Mouse (Mus musculus) C2C12 (cell line): ENCODE results near the gene Micall1. TPM values are rescaled to one million over a fixed set of nuclear protein-coding genes. Genes with fewer than 3 reads are reported as not detected.

Source experiments
- H3K27me3 ChIP-seq: one replicate; pipeline ENCODE4 v1.6.1; 2011; ENCODE audit not compliant: control insufficient read depth, insufficient read depth, insufficient read length
- H3K36me3 ChIP-seq: one replicate; pipeline ENCODE4 v1.6.1; 2011; ENCODE audit not compliant: control insufficient read depth, insufficient read depth
- H3K4me3 ChIP-seq: one replicate; pipeline ENCODE4 v1.5.1; 2011; ENCODE audit warnings: mild to moderate bottlenecking, control low read depth; ENCODE audit not compliant: poor library complexity, insufficient read depth, severe bottlenecking
- H3K79me2 ChIP-seq: one replicate; pipeline ENCODE4 v1.6.1; 2011; ENCODE audit not compliant: control insufficient read depth, insufficient read depth
- H3K79me3 ChIP-seq: one replicate; pipeline ENCODE4 v1.6.1; 2011; ENCODE audit warnings: low read depth, control low read depth
- H3ac ChIP-seq: one replicate; pipeline ENCODE3; 2011; ENCODE audit warnings: low read depth; ENCODE audit not compliant: control insufficient read depth, insufficient read length
- CEBPB ChIP-seq: IDR thresholded peaks from one replicate; pipeline ENCODE4 v1.6.1; 2011; ENCODE audit warnings: low read depth, mild to moderate bottlenecking, control low read depth, moderate library complexity
- CTCF ChIP-seq: IDR thresholded peaks from one replicate; pipeline ENCODE4 v1.5.1; 2011; ENCODE audit not compliant: control insufficient read depth, insufficient read depth, insufficient read length
- FOSL1 ChIP-seq: IDR thresholded peaks from one replicate; pipeline ENCODE4 v1.8.0; 2011; ENCODE audit warnings: mild to moderate bottlenecking, low read length; ENCODE audit not compliant: poor library complexity, insufficient read depth, severe bottlenecking
- MAX ChIP-seq: IDR thresholded peaks from one replicate; pipeline ENCODE4 v1.6.1; 2011; ENCODE audit warnings: mild to moderate bottlenecking, control low read depth
- MYOD1 ChIP-seq: IDR thresholded peaks from one replicate; pipeline ENCODE4 v1.6.1; 2011; ENCODE audit warnings: low read depth; ENCODE audit not compliant: control insufficient read depth, insufficient read length
- MYOG ChIP-seq: IDR thresholded peaks from one replicate; pipeline ENCODE4 v1.6.1; 2011; ENCODE audit not compliant: control insufficient read depth, insufficient read length; ENCODE audit errors: extremely low read depth
- USF1 ChIP-seq: IDR thresholded peaks from one replicate; pipeline ENCODE4 v1.6.1; 2011; ENCODE audit warnings: low read depth, mild to moderate bottlenecking, control low read depth, moderate library complexity
- long read RNA-seq, 2 experiments: library from polyadenylated mRNA; unstranded; transcript quantifications; one replicate each; pipeline ENCODE4 v2.0.0; 2019 to 2020
- polyA plus RNA-seq: library from polyadenylated mRNA; unstranded; fragments of >200 nt; fragmentation: generic; extraction: Trizol; gene quantifications from one replicate; pipeline ENCODE4 v1.2.1, GENCODE M21; 2012; ENCODE audit warnings: missing spikeins

Gene Micall1
- polyA plus RNA-seq = 12.7 TPM
- long read RNA-seq, experiment 1, partial matches to known transcripts = 0 of 3 reads
- long read RNA-seq, experiment 1, other reads (novel, unspliced or antisense) = 3 of 3 reads
- long read RNA-seq, experiment 2, full-length matches to known transcripts = 14 of 31 reads
- long read RNA-seq, experiment 2, partial matches to known transcripts = 4 of 31 reads
- long read RNA-seq, experiment 2, other reads (novel, unspliced or antisense) = 13 of 31 reads

DNA sequence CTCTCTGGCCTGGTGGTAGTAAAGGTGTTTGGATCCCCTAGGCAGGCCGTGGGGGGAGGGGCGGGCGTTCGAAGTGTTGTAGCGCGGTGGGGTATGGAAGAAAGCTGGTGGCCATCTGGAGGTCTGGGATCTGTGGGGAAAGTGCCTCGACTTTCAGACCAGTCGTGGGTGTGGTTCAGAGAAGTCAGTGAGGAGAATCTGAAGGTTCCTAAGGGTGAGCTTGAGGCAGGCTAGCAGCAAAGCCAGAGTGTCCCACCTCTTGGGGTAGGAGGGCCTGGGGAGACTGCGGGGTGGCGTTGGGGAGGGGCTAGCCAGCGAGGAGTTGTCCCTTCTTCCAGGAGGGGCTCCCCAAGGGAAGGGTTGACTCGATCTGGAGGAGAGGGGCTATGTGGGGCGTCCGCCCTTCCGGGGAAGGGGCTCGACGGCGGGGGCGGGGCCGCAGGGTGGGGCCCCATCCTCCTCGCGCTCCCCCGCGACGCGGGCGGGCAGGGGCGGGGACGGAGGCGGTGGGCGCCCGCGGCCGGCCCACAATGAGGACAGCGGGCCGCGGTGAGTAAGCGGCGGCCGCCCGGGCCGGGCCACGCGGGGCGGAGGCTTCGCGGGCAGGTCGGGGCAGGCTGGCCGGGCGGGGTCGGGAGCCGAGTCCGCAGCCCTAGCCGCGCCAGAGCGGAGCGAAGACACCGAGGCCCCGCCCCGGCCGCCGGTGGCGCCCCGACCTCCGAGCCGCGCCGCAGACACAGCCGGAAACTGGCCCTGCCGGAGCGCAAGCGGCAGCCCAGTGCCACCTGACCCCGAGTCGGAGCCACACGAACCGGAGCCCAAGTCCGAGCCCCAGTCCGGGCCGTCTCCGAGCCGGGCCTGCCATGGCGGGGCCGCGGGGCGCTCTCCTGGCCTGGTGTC is at the start of gene Micall1:
Gene Micall1 (plus strand): TSS at position 478 of the 900 bp plus-strand sequence.
- H3K79me3 ChIP-seq = peaks cover 12% of the 10 kb centered on the region
- peaks cover 30% of the 10 kb centered on the region for H3K79me2 ChIP-seq
- peak within 1 kb of the TSS; percentile 75 for H3K4me3 ChIP-seq
- H3K27me3 ChIP-seq = no peaks in the 10 kb centered on the region
- H3ac ChIP-seq = peak within 1 kb of the TSS; percentile 76
- no peaks in the 10 kb centered on the region for H3K36me3 ChIP-seq
- TF ChIP-seq MAX (peak; percentile 43), MYOD1 (no peak)

GRCm38 (mm10) chr15:79060887-79061565 is 47.7 kb upstream of the Micall1 start:
- H3K79me3 ChIP-seq = peaks cover 8% of the 10 kb centered on the region
- H3K36me3 ChIP-seq = peaks cover 49% of the 10 kb centered on the region
- H3ac ChIP-seq = no peak overlapping the region
- no peak for TF ChIP-seq MYOG
- no peak for TF ChIP-seq FOSL1
- TF ChIP-seq MAX = no peak
- no peak for TF ChIP-seq USF1
- TF ChIP-seq MYOD1 = no peak
- no peak for TF ChIP-seq CTCF
- no peak for TF ChIP-seq CEBPB
- H3K27me3 ChIP-seq = no peaks in the 10 kb centered on the region
- H3K4me3 ChIP-seq = no peak overlapping the region
- H3K79me2 ChIP-seq = peaks cover 20% of the 10 kb centered on the region

DNA sequence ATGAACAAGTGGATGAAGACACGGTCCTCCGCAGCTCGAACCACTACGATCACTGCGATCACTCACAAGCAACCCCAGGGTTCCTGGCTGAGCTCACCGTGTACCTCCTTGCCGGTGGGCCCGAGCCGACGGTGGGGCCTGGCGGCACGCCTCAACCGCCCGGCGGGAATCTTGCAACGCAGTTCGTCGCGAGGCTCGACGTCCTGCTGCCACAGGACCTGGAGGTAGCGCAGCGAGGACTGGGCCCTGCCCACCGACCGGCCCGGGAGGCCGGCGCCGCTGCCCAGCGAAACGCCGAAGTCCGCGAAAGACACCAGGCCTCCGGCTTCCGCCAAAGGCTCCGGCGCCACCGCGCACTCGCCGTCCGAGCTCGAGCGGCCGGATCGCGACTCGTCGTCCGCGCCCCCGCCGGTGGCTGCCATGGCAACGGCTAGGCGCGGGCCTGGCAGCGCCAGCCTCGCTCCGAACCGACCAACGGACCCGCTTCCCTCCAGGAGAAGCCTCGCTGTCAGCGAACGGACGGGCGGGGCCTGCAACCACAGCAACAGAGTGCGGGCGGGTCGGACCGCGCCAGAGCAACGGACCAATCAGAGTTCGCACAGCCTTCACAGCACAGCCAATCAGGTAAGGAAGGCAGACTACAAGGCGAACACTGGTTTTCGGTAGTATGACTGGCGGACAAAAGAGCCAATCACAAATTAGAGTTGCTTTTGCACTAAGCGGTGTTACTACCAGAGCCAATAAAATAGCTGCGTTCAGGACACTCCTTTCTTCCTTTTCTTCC is 46.1 kb upstream of the Micall1 start, which contains the start of gene Ankrd54:
Gene Ankrd54 (minus strand): TSS at position 518 of the 784 bp plus-strand sequence.
- peaks cover 34% of the 10 kb centered on the region for H3K36me3 ChIP-seq
- H3K27me3 ChIP-seq = no peaks in the 10 kb centered on the region
- peak within 1 kb of the TSS; percentile 89 for H3K4me3 ChIP-seq
- peaks cover 20% of the 10 kb centered on the region for H3K79me2 ChIP-seq
- H3K79me3 ChIP-seq = peaks cover 8% of the 10 kb centered on the region
- no peak for TF ChIP-seq MYOG
- TF ChIP-seq MAX = peak; percentile 60
- TF ChIP-seq MYOD1 = no peak
- no peak for TF ChIP-seq USF1
- TF ChIP-seq CTCF = no peak
- H3ac ChIP-seq = peak within 1 kb of the TSS; percentile 51

DNA sequence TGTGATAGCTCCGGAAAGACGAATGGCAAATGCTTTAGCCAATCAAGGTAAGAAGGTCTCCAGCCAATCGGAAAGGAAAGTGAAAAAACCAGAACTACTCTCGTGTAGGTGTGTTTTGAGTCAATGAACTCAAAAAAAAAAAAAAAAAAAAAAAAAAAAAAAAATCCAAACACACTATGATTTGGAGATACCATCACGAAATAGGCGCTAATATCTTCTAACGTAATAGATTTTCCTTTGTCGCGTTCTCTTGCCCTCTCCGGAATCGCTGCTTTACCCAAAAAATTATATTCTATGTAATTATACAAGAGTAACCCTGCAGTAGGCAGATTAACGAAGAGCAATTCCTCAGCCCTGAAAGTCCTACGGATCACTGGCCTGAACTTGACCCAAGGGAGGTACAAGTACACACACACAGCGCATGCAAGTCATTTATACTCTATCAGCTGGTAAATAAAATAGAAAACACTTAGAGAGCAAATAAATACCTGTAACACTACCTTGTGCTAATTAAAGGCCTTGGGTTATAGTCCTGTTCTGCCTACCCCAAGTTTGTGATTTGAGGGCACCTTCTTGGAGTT is 45.4 kb upstream of the Micall1 start:
- no peak for TF ChIP-seq FOSL1
- TF ChIP-seq CEBPB = no peak
- TF ChIP-seq MYOD1 = no peak
- no peak for TF ChIP-seq USF1
- no peak for TF ChIP-seq CTCF
- no peak for TF ChIP-seq MYOG
- TF ChIP-seq MAX = no peak
- H3K4me3 ChIP-seq = no peak overlapping the region

DNA sequence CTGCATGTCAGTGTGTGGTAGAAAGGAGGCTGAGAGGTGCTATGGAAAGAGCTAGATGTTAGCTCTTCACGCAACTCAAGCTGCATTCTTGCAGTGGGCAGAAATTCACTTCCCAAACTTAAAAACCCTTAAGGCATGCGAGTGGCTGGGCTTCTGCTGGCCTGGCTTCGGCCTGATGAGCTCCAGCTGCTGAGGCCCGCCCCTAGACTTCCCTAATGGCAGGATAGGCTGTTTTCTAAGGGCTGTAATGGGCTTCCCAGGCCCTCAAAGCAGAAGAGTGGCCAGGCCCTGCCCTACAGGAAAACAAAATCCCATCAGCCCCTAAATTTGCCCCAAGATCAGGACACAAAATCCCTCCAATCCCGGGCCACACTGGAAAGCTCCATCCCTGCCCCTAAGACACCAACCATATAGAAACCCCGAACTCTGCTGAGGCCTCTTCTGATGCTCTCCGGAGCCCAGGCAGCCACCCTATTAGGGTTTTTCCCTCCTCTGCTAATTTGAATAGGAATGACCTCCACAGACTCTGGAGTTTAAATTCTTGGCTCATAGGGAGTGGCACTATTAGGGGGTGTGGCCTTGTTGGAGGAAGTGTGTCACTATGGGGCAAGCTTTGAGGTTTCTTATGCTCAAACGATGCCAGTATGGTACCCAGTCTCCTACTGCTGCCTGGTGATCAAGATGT is 43.5 kb upstream of the Micall1 start:
- TF ChIP-seq USF1 (no peak), FOSL1 (no peak), MYOD1 (no peak), CTCF (no peak), MYOG (no peak), CEBPB (no peak), MAX (no peak)
- Histone ChIP-seq H3ac (no peak overlapping the region), H3K79me3 (peaks cover 8% of the 10 kb centered on the region), H3K27me3 (no peaks in the 10 kb centered on the region), H3K36me3 (peaks cover 9% of the 10 kb centered on the region), H3K79me2 (peaks cover 20% of the 10 kb centered on the region), H3K4me3 (no peak overlapping the region)

More for the DNA sequence above, 45.4 kb upstream of the Micall1 start:
- no peaks in the 10 kb centered on the region for H3K27me3 ChIP-seq
- peak overlapping the region; percentile 22 for H3ac ChIP-seq
- peaks cover 20% of the 10 kb centered on the region for H3K79me2 ChIP-seq
- H3K79me3 ChIP-seq = peaks cover 8% of the 10 kb centered on the region
- peaks cover 29% of the 10 kb centered on the region for H3K36me3 ChIP-seq
